Mouse (Mus musculus) MEL (cell line): ENCODE data around the gene Als2. TPM values are rescaled to one million over a fixed set of nuclear protein-coding genes. Genes with fewer than 3 reads are reported as not detected.

Source experiments
- DNase-seq: peaks from one replicate; pipeline ENCODE4 v3.0.0; 2011; ENCODE audit warnings: low read depth, low spot score
- H3K27ac ChIP-seq: 2 replicates; pipeline ENCODE4 v1.5.1; 2012; ENCODE audit warnings: low read depth, mild to moderate bottlenecking, control low read depth, low read length, moderate library complexity; ENCODE audit not compliant: control insufficient read depth
- H3K27me3 ChIP-seq, 2 experiments: fragments of 150-350 bp in 1 of 2; sonication (generic) in 1 of 2; 2 replicates each; pipeline ENCODE4 v1.6.1; 2012; ENCODE audit warnings: low read length in 2 of 2, mild to moderate bottlenecking in 2 of 2, improper control_type of control experiment in 1 of 2, moderate library complexity in 1 of 2; ENCODE audit not compliant: insufficient read depth in 2 of 2, control insufficient read depth in 1 of 2
- H3K36me3 ChIP-seq, 2 experiments: 2 replicates each; pipeline ENCODE4 v1.6.1; 2012 to 2014; ENCODE audit warnings: low read length in 2 of 2, improper control_type of control experiment in 1 of 2, inconsistent platforms in 1 of 2, mild to moderate bottlenecking in 1 of 2; ENCODE audit not compliant: insufficient read depth in 2 of 2, control insufficient read depth in 1 of 2
- H3K4me1 ChIP-seq, 2 experiments: fragments of 150-350 bp in 1 of 2; sonication (generic) in 1 of 2; 2 replicates each; pipeline ENCODE4 v1.6.1; 2012; ENCODE audit warnings: low read length in 2 of 2, improper control_type of control experiment in 1 of 2, mild to moderate bottlenecking in 1 of 2; ENCODE audit not compliant: insufficient read depth in 2 of 2, control insufficient read depth in 1 of 2
- H3K4me3 ChIP-seq, 2 experiments: fragments of 150-350 bp in 1 of 2; sonication (generic) in 1 of 2; 2 replicates each; pipeline ENCODE4 v1.5.1; 2012; ENCODE audit warnings: low read depth in 2 of 2, low read length in 2 of 2, mild to moderate bottlenecking in 2 of 2, moderate library complexity in 2 of 2, control low read depth in 1 of 2, improper control_type of control experiment in 1 of 2; ENCODE audit not compliant: control insufficient read depth in 1 of 2, insufficient read depth in 1 of 2
- H3K79me2 ChIP-seq: 2 replicates; pipeline ENCODE4 v1.6.1; 2012; ENCODE audit warnings: mild to moderate bottlenecking, low read length, moderate library complexity; ENCODE audit not compliant: control insufficient read depth, poor library complexity, insufficient read depth
- H3K9ac ChIP-seq: 2 replicates; pipeline ENCODE4 v1.6.1; 2012; ENCODE audit warnings: low read depth, mild to moderate bottlenecking, control low read depth, low read length, moderate library complexity; ENCODE audit not compliant: control insufficient read depth, poor library complexity, severe bottlenecking
- H3K9me3 ChIP-seq: fragments of 150-350 bp; sonication (generic); replicated peaks from 2 replicates; pipeline ENCODE4 v1.6.1; 2012; ENCODE audit warnings: mild to moderate bottlenecking, low read length, improper control_type of control experiment, moderate library complexity; ENCODE audit not compliant: insufficient read depth
- BHLHE40 ChIP-seq: IDR thresholded peaks from 2 replicates; pipeline ENCODE4 v1.6.1; 2012; ENCODE audit warnings: low read depth, mild to moderate bottlenecking, inconsistent platforms, low read length, improper control_type of control experiment, borderline replicate concordance
- CHD1 ChIP-seq: IDR thresholded peaks from 2 replicates; pipeline ENCODE4 v1.6.1; 2012; ENCODE audit warnings: low read depth, mild to moderate bottlenecking, inconsistent platforms, low read length, improper control_type of control experiment
- E2F4 ChIP-seq: IDR thresholded peaks from 2 replicates; pipeline ENCODE4 v1.6.1; 2011; ENCODE audit warnings: low read depth, low read length, improper control_type of control experiment, borderline replicate concordance
- ELF1 ChIP-seq: IDR thresholded peaks from 2 replicates; pipeline ENCODE4 v1.6.1; 2014; ENCODE audit warnings: low read depth, mild to moderate bottlenecking, inconsistent platforms, low read length, improper control_type of control experiment, moderate library complexity
- ETS1 ChIP-seq: IDR thresholded peaks from 2 replicates; pipeline ENCODE4 v1.6.1; 2012; ENCODE audit warnings: low read depth, mild to moderate bottlenecking, inconsistent platforms, low read length, improper control_type of control experiment, moderate library complexity
- GATA1 ChIP-seq: IDR thresholded peaks from 2 replicates; pipeline ENCODE4 v1.6.1; 2011; ENCODE audit warnings: low read depth, low read length, improper control_type of control experiment
- HCFC1 ChIP-seq: IDR thresholded peaks from 2 replicates; pipeline ENCODE4 v1.6.1; 2012; ENCODE audit warnings: low read depth, mild to moderate bottlenecking, inconsistent platforms, low read length, improper control_type of control experiment, moderate library complexity
- JUND ChIP-seq: IDR thresholded peaks from 2 replicates; pipeline ENCODE4 v1.6.1; 2011; ENCODE audit warnings: low read depth, mild to moderate bottlenecking, improper control_type of control experiment, low read length
- KAT2A ChIP-seq: conservative IDR thresholded peaks from 2 replicates; pipeline ENCODE4 v1.6.1; 2012; ENCODE audit warnings: low read depth, low read length, improper control_type of control experiment, inconsistent platforms
- MAFK ChIP-seq: IDR thresholded peaks from 2 replicates; pipeline ENCODE4 v1.6.1; 2011; ENCODE audit warnings: low read depth, mild to moderate bottlenecking, low read length, improper control_type of control experiment, borderline replicate concordance
- MAX ChIP-seq: IDR thresholded peaks from 2 replicates; pipeline ENCODE4 v1.6.1; 2011; ENCODE audit warnings: low read length, improper control_type of control experiment
- MYB ChIP-seq: IDR thresholded peaks from 2 replicates; pipeline ENCODE4 v1.6.1; 2011; ENCODE audit warnings: mild to moderate bottlenecking, low read depth, low read length, improper control_type of control experiment
- NRF1 ChIP-seq: IDR thresholded peaks from 2 replicates; pipeline ENCODE4 v1.6.1; 2014; ENCODE audit warnings: low read depth, mild to moderate bottlenecking, inconsistent platforms, low read length, improper control_type of control experiment, moderate library complexity; ENCODE audit not compliant: poor library complexity, insufficient read depth, severe bottlenecking
- POLR2AphosphoS2 ChIP-seq: IDR thresholded peaks from 2 replicates; pipeline ENCODE4 v1.6.1; 2011; ENCODE audit warnings: low read length, improper control_type of control experiment
- SMC3 ChIP-seq: IDR thresholded peaks from 2 replicates; pipeline ENCODE4 v1.6.1; 2011; ENCODE audit warnings: low read depth, low read length, improper control_type of control experiment
- TAL1 ChIP-seq: IDR thresholded peaks from 2 replicates; pipeline ENCODE4 v1.6.1; 2012; ENCODE audit warnings: mild to moderate bottlenecking, inconsistent platforms, low read length, moderate library complexity, mixed read lengths
- TCF12 ChIP-seq: IDR thresholded peaks from 2 replicates; pipeline ENCODE4 v1.6.1; 2014; ENCODE audit warnings: low read depth, mild to moderate bottlenecking, inconsistent platforms, low read length, improper control_type of control experiment, moderate library complexity
- USF1 ChIP-seq: IDR thresholded peaks from 2 replicates; pipeline ENCODE4 v1.6.1; 2014; ENCODE audit warnings: low read depth, mild to moderate bottlenecking, inconsistent platforms, low read length, improper control_type of control experiment, moderate library complexity
- USF2 ChIP-seq, 2 experiments: IDR thresholded peaks; 2 replicates each; pipeline ENCODE4 v1.6.1; 2011 to 2012; ENCODE audit warnings: improper control_type of control experiment in 2 of 2, low read length in 2 of 2, borderline replicate concordance in 1 of 2, inconsistent platforms in 1 of 2, low read depth in 1 of 2, mild to moderate bottlenecking in 1 of 2; ENCODE audit not compliant: insufficient read depth in 1 of 2
- ZC3H11A ChIP-seq: IDR thresholded peaks from 2 replicates; pipeline ENCODE4 v1.6.1; 2012; ENCODE audit warnings: low read depth, mild to moderate bottlenecking, inconsistent platforms, low read length, improper control_type of control experiment
- ZKSCAN1 ChIP-seq: IDR thresholded peaks from 2 replicates; pipeline ENCODE4 v1.6.1; 2012; ENCODE audit warnings: low read depth, mild to moderate bottlenecking, inconsistent platforms, low read length, improper control_type of control experiment, moderate library complexity
- ZNF384 ChIP-seq: IDR thresholded peaks from 2 replicates; pipeline ENCODE4 v1.6.1; 2012; ENCODE audit warnings: low read depth, mild to moderate bottlenecking, inconsistent platforms, low read length, improper control_type of control experiment
- polyA plus RNA-seq, 2 experiments: library from polyadenylated mRNA; stranded (reverse) in 1 of 2; unstranded in 1 of 2; fragments of >175 nt in 1 of 2; fragments of >200 nt in 1 of 2; gene quantifications; 2 replicates each; pipeline versions ENCODE4 v1.2.1 to v1.2.4; 2012; ENCODE audit warnings: low replicate concordance in 2 of 2, low read depth in 1 of 2; ENCODE audit not compliant: insufficient read length in 2 of 2, insufficient read depth in 1 of 2, missing spikeins in 1 of 2
- total RNA-seq: library from RNA; depleted of rRNA; stranded (reverse); fragments of 300-350 nt; gene quantifications from 2 replicates; pipeline ENCODE4 v1.2.3, GENCODE M21; 2012

The Als2 gene
- total and polyA plus RNA-seq, 3 experiments: 7.4 to 8.5 TPM; not detected in 1

GRCm38 (mm10) chr1:59201561-59201960 is 35.5 kb downstream of the Als2 start:
- Histone ChIP-seq H3K4me1 (no peaks in the 10 kb centered on the region), H3K27me3 (no peaks in the 10 kb centered on the region), H3K9ac (no peak overlapping the region)
- TF ChIP-seq MYB (no peak), MAX (no peak), SMC3 (no peak), KAT2A (no peak), USF1 (no peak), CHD1 (no peak), USF2 (IDR thresholded peaks at IDR 0.05; ENCODE audit: borderline replicate concordance in 1 of 2, insufficient read depth in 1 of 2, low read depth in 1 of 2, low read length in 2 of 2) (no peak)
- TF ChIP-seq, all 39 proteins: peak for 0
- Histone ChIP-seq H3K27ac (no peak overlapping the region), H3K36me3 (no peaks in the 10 kb centered on the region; a peak in 1 of 4 replicates), H3K9me3 (no peaks in the 10 kb centered on the region), H3K4me3 (no peak overlapping the region), H3K79me2 (no peaks in the 10 kb centered on the region)
- no peak for DNase-seq

- Histone ChIP-seq H3K9ac (no peak overlapping the region), H3K4me1 (no peaks in the 10 kb centered on the region), H3K27ac (no peak overlapping the region), H3K79me2 (no peaks in the 10 kb centered on the region), H3K36me3 (no peaks in the 10 kb centered on the region; a peak in 1 of 4 replicates), H3K9me3 (no peaks in the 10 kb centered on the region), H3K4me3 (no peak overlapping the region), H3K27me3 (no peaks in the 10 kb centered on the region)
- DNase-seq: no peak
- no peak for TF ChIP-seq JUND
- TF ChIP-seq HCFC1: no peak
- TF ChIP-seq ELF1: no peak
- no peak for TF ChIP-seq TCF12
- TF ChIP-seq ZKSCAN1: no peak
- no peak for TF ChIP-seq GATA1
- no peak for TF ChIP-seq TAL1
- TF ChIP-seq E2F4: no peak
- no peak for TF ChIP-seq ZC3H11A
- no peak for TF ChIP-seq MAX
- TF ChIP-seq USF2 (IDR thresholded peaks at IDR 0.05; ENCODE audit: borderline replicate concordance in 1 of 2, insufficient read depth in 1 of 2, low read depth in 1 of 2, low read length in 2 of 2): no peak
- no peak for TF ChIP-seq ZNF384
- no peak for TF ChIP-seq KAT2A
- no peak for TF ChIP-seq POLR2AphosphoS2
- TF ChIP-seq USF1: no peak
- no peak for TF ChIP-seq BHLHE40
- no peak for TF ChIP-seq ETS1
- TF ChIP-seq MAFK: no peak
- TF ChIP-seq NRF1: no peak
These were observed 36.1 kb downstream of the Als2 start for GRCm38 (mm10) chr1:59200960-59201359.
